ENCODE assay signal across 22 mouse cellular contexts in the genomic region with DNA sequence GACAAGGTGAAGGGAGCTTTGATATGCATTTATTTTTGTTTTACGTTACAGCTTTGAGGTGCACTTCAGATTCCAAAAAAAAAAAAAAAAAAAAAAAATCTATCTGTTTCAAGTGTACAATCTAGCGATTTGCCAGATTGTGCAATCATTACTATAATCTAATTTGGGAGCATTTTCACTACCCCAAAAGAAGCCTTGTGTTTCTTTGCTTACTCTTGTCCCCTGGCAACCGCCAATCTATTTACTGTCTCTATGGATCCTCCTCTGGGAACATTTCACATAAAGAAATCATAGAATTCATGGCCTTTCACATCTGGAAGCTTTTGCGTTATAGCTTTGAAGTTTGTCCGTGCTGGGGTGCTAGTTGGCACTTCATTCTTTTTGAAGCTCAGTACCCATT.
"Had no signal": no experiment of that assay in that cellular context is flagged by ENCODE, and none has a peak within 500 bp of the region (broad histone marks: within the 10 kb centered on the region; RNA-seq: fewer than 3 reads in every experiment).

No protein-coding gene starts in this region.

- DNase-seq: gastrocnemius, postnatal 14 days; gastrocnemius, postnatal 36 days; heart, postnatal 10 days; heart, postnatal 4 days; kidney, adult 18-20 months; kidney, adult 8-10 months; kidney, postnatal 10 days; kidney, postnatal 36 days; layer of hippocampus, adult 9-11 months; layer of hippocampus, postnatal 36 days; left cerebral cortex, postnatal 4 days had no signal

- H3K27ac ChIP-seq: heart, embryonic 10.5 days; hindbrain, embryonic 10.5 days; hindbrain, embryonic 12.5 days; hindbrain, embryonic 14.5 days; intestine, embryonic 15.5 days; limb, embryonic 13.5 days; limb, embryonic 15.5 days had no signal

- H3K9ac ChIP-seq: heart, embryonic 12.5 days; hindbrain, embryonic 12.5 days; hindbrain, embryonic 14.5 days; intestine, embryonic 15.5 days; limb, embryonic 13.5 days; limb, embryonic 15.5 days had no signal

- H3K4me3 ChIP-seq: heart, embryonic 10.5 days; heart, embryonic 12.5 days; hindbrain, embryonic 10.5 days; hindbrain, embryonic 12.5 days; intestine, embryonic 15.5 days; limb, embryonic 13.5 days; limb, embryonic 15.5 days had no signal

- ATAC-seq: hindbrain, embryonic 16.5 days; inflammation-experienced regulatory T-cells, adult 6 months; intestine, embryonic 15.5 days; intestine, postnatal 0 days had no signal

- H3K4me2 ChIP-seq: heart, embryonic 12.5 days; hindbrain, embryonic 12.5 days; hindbrain, embryonic 14.5 days; intestine, embryonic 15.5 days; limb, embryonic 13.5 days; limb, embryonic 15.5 days had no signal

- H3K36me3 ChIP-seq: heart, embryonic 10.5 days; heart, embryonic 12.5 days; hindbrain, embryonic 10.5 days; hindbrain, embryonic 12.5 days; intestine, embryonic 15.5 days; limb, embryonic 13.5 days; limb, embryonic 15.5 days had no signal

- H3K27me3 ChIP-seq: heart, embryonic 12.5 days had no signal

- H3K9me3 ChIP-seq: heart, embryonic 10.5 days; heart, embryonic 12.5 days; hindbrain, embryonic 10.5 days; hindbrain, embryonic 12.5 days; intestine, embryonic 15.5 days; limb, embryonic 13.5 days; limb, embryonic 15.5 days had no signal
